Mouse (Mus musculus) intestine, postnatal 0 days (tissue): ENCODE data around the gene Fam184b. TPM values are rescaled to one million over a fixed set of nuclear protein-coding genes. Genes with fewer than 3 reads are reported as not detected.

Experiments
- ATAC-seq: fragments of 200-750 bp; cut with Nextera tagmentation; 2 replicates; pipeline ENCODE4 v1.8.0; 2017; ENCODE audit warnings: mild to moderate bottlenecking, moderate TSS enrichment, moderate library complexity
- H3K27ac ChIP-seq: fragments of 300-500 bp; sonication (generic); 2 replicates; pipeline ENCODE4 v1.5.1; 2014; ENCODE audit warnings: mild to moderate bottlenecking, low read depth, low read length, moderate library complexity
- H3K27me3 ChIP-seq: fragments of 300-500 bp; sonication (generic); replicated peaks from 2 replicates; pipeline ENCODE4 v1.6.1; 2014; ENCODE audit warnings: low read length, mixed read lengths; ENCODE audit not compliant: control insufficient read depth, insufficient read depth
- H3K36me3 ChIP-seq: fragments of 300-500 bp; sonication (generic); 2 replicates; pipeline ENCODE4 v1.6.1; 2014; ENCODE audit warnings: mild to moderate bottlenecking, moderate library complexity; ENCODE audit not compliant: control insufficient read depth, insufficient read depth
- H3K4me1 ChIP-seq: fragments of 300-500 bp; sonication (generic); replicated peaks from 2 replicates; pipeline ENCODE4 v1.6.1; 2014; ENCODE audit warnings: antibody characterized with exemption, low read length, mixed read lengths; ENCODE audit not compliant: control insufficient read depth, insufficient read depth
- H3K4me2 ChIP-seq: fragments of 300-500 bp; sonication (generic); replicated peaks from 2 replicates; pipeline ENCODE4 v1.6.1; 2014; ENCODE audit warnings: low read depth, mild to moderate bottlenecking, moderate library complexity
- H3K4me3 ChIP-seq: fragments of 300-500 bp; sonication (generic); 2 replicates; pipeline ENCODE4 v1.5.1; 2014; ENCODE audit warnings: low read depth, low read length
- H3K9ac ChIP-seq: fragments of 300-500 bp; sonication (generic); 2 replicates; pipeline ENCODE4 v1.6.1; 2014; ENCODE audit warnings: mild to moderate bottlenecking, low read depth, low read length
- H3K9me3 ChIP-seq: fragments of 300-500 bp; sonication (generic); 2 replicates; pipeline ENCODE4 v1.6.1; 2016; ENCODE audit warnings: mixed run types; ENCODE audit not compliant: control insufficient read depth
- CTCF ChIP-seq: sonication (generic); IDR thresholded peaks from 2 replicates; pipeline ENCODE4 v1.5.1; 2016; ENCODE audit warnings: low read depth, mild to moderate bottlenecking, control low read depth, antibody characterized with exemption, moderate library complexity
- WGBS: fragments of 180-500 bp; shearing (Covaris S2); extraction: QIAGEN DNeasy Blood & Tissue Kit; methylation state at CpG from one replicate; pipeline ENCODE4 v1.1.7; 2014; 5-methylcytosine and 5-hydroxymethylcytosine counted together
- polyA plus RNA-seq: library from polyadenylated mRNA; unstranded; fragments of >200 nt; fragmentation: Nextera tagmentation; extraction: Ambion mirVana; gene quantifications from 2 replicates; pipeline ENCODE4 v1.2.1, GENCODE M21; 2015

Gene Fam184b
- polyA plus RNA-seq, 1 experiment from 2014 or later: 1.4 TPM

- H3K27ac ChIP-seq: no peak overlapping the region
- H3K4me1 ChIP-seq: no peaks in the 10 kb centered on the region
- H3K27me3 ChIP-seq: no peaks in the 10 kb centered on the region
- ATAC-seq: no peak
- H3K36me3 ChIP-seq: no peaks in the 10 kb centered on the region
- H3K4me3 ChIP-seq: no peak overlapping the region
- no peaks in the 10 kb centered on the region for H3K9me3 ChIP-seq
- H3K4me2 ChIP-seq: no peak overlapping the region
- no peak for TF ChIP-seq CTCF
- H3K9ac ChIP-seq: no peak overlapping the region
- WGBS: 53% methylated on average over 6 of the region's 6 CpGs
These were observed 75.4 kb downstream of the Fam184b start for GRCm38 (mm10) chr5:45564054-45564453.

GRCm38 (mm10) chr5:45549586-45549985 is 89.8 kb downstream of the Fam184b start:
- Histone ChIP-seq H3K27ac (no peak overlapping the region), H3K4me3 (no peak overlapping the region), H3K36me3 (no peaks in the 10 kb centered on the region), H3K9ac (no peak overlapping the region), H3K4me2 (no peak overlapping the region), H3K27me3 (no peaks in the 10 kb centered on the region), H3K9me3 (no peaks in the 10 kb centered on the region), H3K4me1 (no peaks in the 10 kb centered on the region)
- TF ChIP-seq CTCF: no peak
- 54% methylated on average over 1 of the region's 1 CpGs for WGBS
- no peak for ATAC-seq

- Histone ChIP-seq H3K4me3 (no peak overlapping the region), H3K27me3 (no peaks in the 10 kb centered on the region), H3K9ac (no peak overlapping the region), H3K9me3 (no peaks in the 10 kb centered on the region), H3K36me3 (no peaks in the 10 kb centered on the region), H3K4me2 (no peak overlapping the region), H3K27ac (no peak overlapping the region), H3K4me1 (no peaks in the 10 kb centered on the region)
- 60% methylated on average over 5 of the region's 5 CpGs for WGBS
- ATAC-seq: no peak
- no peak for TF ChIP-seq CTCF
These were observed 96.0 kb downstream of the Fam184b start for GRCm38 (mm10) chr5:45543374-45543773.

GRCm38 (mm10) chr5:45539502-45539901 is 99.9 kb downstream of the Fam184b start:
- 58% methylated on average over 10 of the region's 10 CpGs for WGBS
- H3K36me3 ChIP-seq: no peaks in the 10 kb centered on the region
- peak; percentile 47 for TF ChIP-seq CTCF
- H3K4me1 ChIP-seq: no peaks in the 10 kb centered on the region; the same call in 1 of the 2 replicates
- H3K27ac ChIP-seq: no peak overlapping the region
- no peak overlapping the region for H3K4me3 ChIP-seq
- no peak overlapping the region for H3K4me2 ChIP-seq
- H3K9ac ChIP-seq: no peak overlapping the region
- no peak for ATAC-seq
- H3K9me3 ChIP-seq: no peaks in the 10 kb centered on the region
- H3K27me3 ChIP-seq: no peaks in the 10 kb centered on the region

- WGBS: 70% methylated on average over 4 of the region's 4 CpGs
- no peak for ATAC-seq
- Histone ChIP-seq H3K9ac (no peak overlapping the region), H3K9me3 (no peaks in the 10 kb centered on the region), H3K27ac (no peak overlapping the region), H3K27me3 (no peaks in the 10 kb centered on the region), H3K4me1 (no peaks in the 10 kb centered on the region; the same call in 1 of the 2 replicates), H3K4me2 (no peak overlapping the region), H3K36me3 (0 out of 2 replicates have a peak, but pooled peaks cover 14% of the 10 kb centered on the region), H3K4me3 (no peak overlapping the region)
- no peak for TF ChIP-seq CTCF
These were observed 104.2 kb downstream of the Fam184b start for GRCm38 (mm10) chr5:45535177-45535576.

GRCm38 (mm10) chr5:45534319-45535098 is 104.9 kb downstream of the Fam184b start:
- peak; percentile 81 for TF ChIP-seq CTCF
- 7% methylated on average over 15 of the region's 17 CpGs for WGBS
- H3K9ac ChIP-seq: no peak overlapping the region
- H3K36me3 ChIP-seq: 0 out of 2 replicates have a peak, but pooled peaks cover 14% of the 10 kb centered on the region
- H3K27me3 ChIP-seq: no peaks in the 10 kb centered on the region
- no peak overlapping the region for H3K27ac ChIP-seq
- H3K4me2 ChIP-seq: peak overlapping the region; percentile 60
- no peak overlapping the region for H3K4me3 ChIP-seq
- ATAC-seq: peak; percentile 87
- H3K4me1 ChIP-seq: no peaks in the 10 kb centered on the region; the same call in 1 of the 2 replicates
- H3K9me3 ChIP-seq: no peaks in the 10 kb centered on the region
